Mouse (Mus musculus): Measurements from ENCODE around the gene Adarb2. TPM values are rescaled to one million over a fixed set of nuclear protein-coding genes. Genes with fewer than 3 reads are reported as not detected.

Gene Adarb2
- polyA plus RNA-seq, 1 experiment = 0.04 TPM

DNA sequence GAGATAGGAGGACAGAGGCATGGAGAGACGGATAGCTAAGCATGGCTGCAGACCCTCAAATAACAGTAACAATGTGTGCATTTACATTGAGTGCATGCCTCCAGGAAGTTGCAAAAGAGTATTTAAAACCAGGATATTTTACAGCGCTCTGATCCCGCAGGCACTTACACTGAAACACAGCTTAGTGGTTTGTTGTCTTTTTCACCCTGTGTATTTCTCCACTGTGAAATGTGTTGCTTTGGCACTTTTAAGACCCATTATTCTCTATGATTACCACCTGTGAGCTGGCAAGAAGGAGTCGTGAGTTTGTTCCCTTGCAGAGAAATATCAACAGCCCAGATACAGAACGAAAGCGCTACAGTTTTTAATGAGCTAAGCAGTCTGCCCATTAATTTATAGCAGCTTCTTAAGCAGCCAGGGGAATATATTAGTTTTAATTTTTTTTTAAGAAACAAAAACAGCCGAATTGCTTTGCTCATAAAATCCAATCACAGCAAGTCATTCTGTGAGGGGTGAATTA lies 167.3 kb downstream of the Adarb2 start:
- Histone ChIP-seq H3K27me3 (ENCODE audit: control insufficient read depth, insufficient read depth, low read length) (no peaks in the 10 kb centered on the region), H3K36me3 (ENCODE audit: control insufficient read depth, insufficient read depth, low read length) (no peaks in the 10 kb centered on the region), H3K27ac (ENCODE audit: insufficient read depth, low read length) (no peak overlapping the region), H3K4me1 (ENCODE audit: control insufficient read depth, insufficient read depth, insufficient read length) (no peaks in the 10 kb centered on the region), H3K4me3 (ENCODE audit: extremely low read depth, insufficient read depth, insufficient read length) (no peak overlapping the region)
- no peak for DNase-seq (ENCODE audit: low read depth in 1 of 2, low spot score in 2 of 2)
- TF ChIP-seq POLR2A (IDR thresholded peaks at IDR 0.05; ENCODE audit: low read depth, low read length) (no peak), CTCF (IDR thresholded peaks at IDR 0.05; ENCODE audit: extremely low read depth, insufficient read depth, insufficient read length, insufficient replicate concordance) (no peak)
- WGBS = 86% methylated on average over 7 of the region's 7 CpGs

GRCm38 (mm10) chr13:8388541-8388940 lies 185.9 kb downstream of the Adarb2 start:
- WGBS = 35% methylated on average over 1 of the region's 1 CpGs
- H3K27ac ChIP-seq (ENCODE audit: insufficient read depth, low read length) = no peak overlapping the region
- no peaks in the 10 kb centered on the region for H3K4me1 ChIP-seq (ENCODE audit: control insufficient read depth, insufficient read depth, insufficient read length)
- DNase-seq (ENCODE audit: low read depth in 1 of 2, low spot score in 2 of 2) = no peak
- TF ChIP-seq POLR2A (IDR thresholded peaks at IDR 0.05; ENCODE audit: low read depth, low read length) (no peak), CTCF (IDR thresholded peaks at IDR 0.05; ENCODE audit: extremely low read depth, insufficient read depth, insufficient read length, insufficient replicate concordance) (no peak)
- no peak overlapping the region for H3K4me3 ChIP-seq (ENCODE audit: extremely low read depth, insufficient read depth, insufficient read length)
- H3K27me3 ChIP-seq (ENCODE audit: control insufficient read depth, insufficient read depth, low read length) = no peaks in the 10 kb centered on the region
- no peaks in the 10 kb centered on the region for H3K36me3 ChIP-seq (ENCODE audit: control insufficient read depth, insufficient read depth, low read length)

- Histone ChIP-seq H3K4me3 (ENCODE audit: extremely low read depth, insufficient read depth, insufficient read length) (no peak overlapping the region), H3K27me3 (ENCODE audit: control insufficient read depth, insufficient read depth, low read length) (no peaks in the 10 kb centered on the region), H3K36me3 (ENCODE audit: control insufficient read depth, insufficient read depth, low read length) (no peaks in the 10 kb centered on the region), H3K4me1 (ENCODE audit: control insufficient read depth, insufficient read depth, insufficient read length) (no peaks in the 10 kb centered on the region), H3K27ac (ENCODE audit: insufficient read depth, low read length) (no peak overlapping the region)
- WGBS = 19% methylated on average over 4 of the region's 4 CpGs
- no peak for TF ChIP-seq CTCF (IDR thresholded peaks at IDR 0.05; ENCODE audit: extremely low read depth, insufficient read depth, insufficient read length, insufficient replicate concordance)
- TF ChIP-seq POLR2A (IDR thresholded peaks at IDR 0.05; ENCODE audit: low read depth, low read length) = no peak
- DNase-seq (ENCODE audit: low read depth in 1 of 2, low spot score in 2 of 2) = peak in 1 of 2 experiments; percentile 8
Measured at GRCm38 (mm10) chr13:8400265-8401041, 197.8 kb downstream of the Adarb2 start.

GRCm38 (mm10) chr13:8402324-8402873 lies 199.7 kb downstream of the Adarb2 start:
- Histone ChIP-seq H3K4me1 (ENCODE audit: control insufficient read depth, insufficient read depth, insufficient read length) (no peaks in the 10 kb centered on the region), H3K27ac (ENCODE audit: insufficient read depth, low read length) (no peak overlapping the region), H3K4me3 (ENCODE audit: extremely low read depth, insufficient read depth, insufficient read length) (no peak overlapping the region), H3K36me3 (ENCODE audit: control insufficient read depth, insufficient read depth, low read length) (no peaks in the 10 kb centered on the region), H3K27me3 (ENCODE audit: control insufficient read depth, insufficient read depth, low read length) (no peaks in the 10 kb centered on the region)
- 75% methylated on average over 3 of the region's 3 CpGs for WGBS
- no peak for DNase-seq (ENCODE audit: low read depth in 1 of 2, low spot score in 2 of 2)
- TF ChIP-seq POLR2A (IDR thresholded peaks at IDR 0.05; ENCODE audit: low read depth, low read length) = no peak
- TF ChIP-seq CTCF (IDR thresholded peaks at IDR 0.05; ENCODE audit: extremely low read depth, insufficient read depth, insufficient read length, insufficient replicate concordance) = no peak

DNA sequence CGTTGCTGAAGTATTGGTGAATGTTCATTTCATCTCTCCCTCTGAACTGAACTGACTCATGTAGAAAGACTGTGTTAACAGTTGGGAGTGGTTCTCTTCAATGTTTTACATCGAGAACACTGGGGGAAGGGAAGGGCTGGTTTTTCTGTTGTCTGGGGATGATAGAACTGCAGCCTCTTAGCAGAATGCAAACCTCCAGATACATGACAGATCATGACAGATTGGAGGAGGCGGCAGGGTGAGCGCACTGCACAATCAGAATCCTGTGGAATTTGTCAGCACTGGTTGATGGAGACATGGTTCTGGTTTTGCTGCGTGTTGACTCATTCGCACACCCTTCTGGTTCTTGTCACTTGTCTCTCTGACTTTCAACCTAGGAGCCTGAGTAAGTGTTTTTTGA lies 203.4 kb downstream of the Adarb2 start:
- no peaks in the 10 kb centered on the region for H3K27me3 ChIP-seq (ENCODE audit: control insufficient read depth, insufficient read depth, low read length)
- no peaks in the 10 kb centered on the region for H3K36me3 ChIP-seq (ENCODE audit: control insufficient read depth, insufficient read depth, low read length)
- TF ChIP-seq CTCF (IDR thresholded peaks at IDR 0.05; ENCODE audit: extremely low read depth, insufficient read depth, insufficient read length, insufficient replicate concordance) (no peak), POLR2A (IDR thresholded peaks at IDR 0.05; ENCODE audit: low read depth, low read length) (no peak)
- H3K4me3 ChIP-seq (ENCODE audit: extremely low read depth, insufficient read depth, insufficient read length) = no peak overlapping the region
- no peaks in the 10 kb centered on the region for H3K4me1 ChIP-seq (ENCODE audit: control insufficient read depth, insufficient read depth, insufficient read length)
- no peak overlapping the region for H3K27ac ChIP-seq (ENCODE audit: insufficient read depth, low read length)
- no peak for DNase-seq (ENCODE audit: low read depth in 1 of 2, low spot score in 2 of 2)
- 74% methylated on average over 6 of the region's 6 CpGs for WGBS

DNA sequence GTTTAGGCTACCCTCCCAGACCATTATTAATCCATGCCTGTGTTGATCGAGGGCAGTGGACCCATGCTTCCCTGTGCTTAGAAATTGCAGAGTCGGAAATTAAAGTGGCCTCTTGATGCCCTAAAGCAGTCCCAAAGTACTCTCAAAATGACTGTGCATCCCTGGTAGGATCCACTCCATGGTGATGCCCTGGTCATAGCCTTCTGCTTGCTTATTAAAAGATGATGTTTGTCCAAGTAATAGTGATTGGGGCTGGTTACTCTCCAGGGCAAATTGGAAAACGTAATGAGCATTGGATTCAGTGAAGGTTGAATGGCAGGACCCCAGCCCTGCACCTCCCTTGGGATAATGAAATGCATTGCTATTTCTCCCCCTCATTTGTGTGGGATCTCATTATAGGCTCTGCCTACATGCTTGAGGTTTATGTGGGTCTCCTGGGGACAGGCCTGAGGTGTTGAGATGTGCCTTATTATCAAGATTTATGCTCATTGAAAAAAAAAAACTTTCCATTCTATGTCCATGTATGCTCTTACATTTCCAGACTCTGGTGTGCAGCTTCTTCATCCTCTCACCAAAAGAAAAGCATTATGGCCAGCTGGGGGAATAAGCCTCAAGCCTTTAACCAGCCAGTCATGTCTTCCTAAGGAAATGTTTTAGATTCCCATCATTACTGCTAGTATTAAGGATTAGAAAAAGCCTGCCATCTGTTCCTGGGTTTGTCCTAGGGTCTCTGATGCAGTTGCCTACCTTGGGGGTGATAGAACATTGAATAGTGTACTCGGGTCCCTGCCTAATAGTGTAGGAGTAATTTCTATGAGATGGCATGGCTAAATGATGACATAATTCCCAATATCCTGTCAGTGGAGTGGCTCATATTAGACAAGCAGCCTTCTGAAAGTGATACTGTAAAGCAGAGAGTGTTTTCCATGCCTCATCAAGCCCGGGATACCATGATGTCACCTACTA lies 208.0 kb downstream of the Adarb2 start:
- Histone ChIP-seq H3K4me3 (ENCODE audit: extremely low read depth, insufficient read depth, insufficient read length) (no peak overlapping the region), H3K27me3 (ENCODE audit: control insufficient read depth, insufficient read depth, low read length) (no peaks in the 10 kb centered on the region), H3K36me3 (ENCODE audit: control insufficient read depth, insufficient read depth, low read length) (no peaks in the 10 kb centered on the region), H3K27ac (ENCODE audit: insufficient read depth, low read length) (no peak overlapping the region), H3K4me1 (ENCODE audit: control insufficient read depth, insufficient read depth, insufficient read length) (no peaks in the 10 kb centered on the region)
- 80% methylated on average over 5 of the region's 5 CpGs for WGBS
- TF ChIP-seq CTCF (IDR thresholded peaks at IDR 0.05; ENCODE audit: extremely low read depth, insufficient read depth, insufficient read length, insufficient replicate concordance) (no peak), POLR2A (IDR thresholded peaks at IDR 0.05; ENCODE audit: low read depth, low read length) (no peak)
- DNase-seq (ENCODE audit: low read depth in 1 of 2, low spot score in 2 of 2) = no peak

Measured in spleen, adult 2 months (tissue).